Mouse (Mus musculus) WW6 (cell line): ENCODE measurements around the gene Smo.

Experiments
- DNase-seq: peaks from one replicate; pipeline ENCODE4 v3.0.0-alpha.2; 2013; ENCODE audit warnings: low read depth, low spot score

Smo gene

DNA sequence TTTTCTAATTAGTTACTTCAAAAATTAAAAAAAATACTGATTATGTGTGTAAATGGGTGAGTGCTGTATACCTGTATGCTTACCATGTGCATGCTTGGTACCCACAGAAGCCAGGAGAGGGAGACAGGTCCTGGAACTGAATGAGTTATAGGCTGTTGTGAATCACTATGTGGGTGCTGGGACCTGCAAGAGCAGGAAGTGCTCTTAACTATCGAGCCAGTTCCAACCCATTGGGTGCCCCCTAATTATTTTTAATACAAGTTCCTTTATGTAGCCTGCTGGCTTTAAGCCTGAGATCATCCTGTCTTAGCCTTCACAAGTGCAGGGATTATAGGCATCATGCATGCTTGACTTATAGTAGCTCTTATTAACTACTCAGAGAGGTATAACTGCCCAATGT, 38.9 kb downstream of the Smo start:
- no peak for DNase-seq

DNA sequence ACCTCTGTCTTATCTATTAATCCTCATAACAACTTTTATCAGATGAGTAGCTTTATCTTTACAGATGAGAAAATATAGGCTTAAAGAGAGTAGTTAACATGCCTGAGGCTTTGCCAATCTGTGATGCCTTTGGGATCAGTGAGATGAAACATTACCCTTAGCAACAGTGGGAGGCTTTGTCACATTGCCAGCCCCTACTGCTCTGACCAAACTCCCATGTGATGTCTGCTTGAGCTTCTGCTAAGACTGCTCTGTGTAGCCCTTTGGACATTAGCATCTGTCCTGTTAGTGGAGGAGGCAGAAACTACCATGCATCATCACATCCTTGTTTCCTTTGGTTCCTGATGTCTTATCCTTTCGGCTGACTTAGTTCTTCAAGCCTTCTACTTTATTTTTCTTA, 40.3 kb downstream of the Smo start:
- no peak for DNase-seq

DNA sequence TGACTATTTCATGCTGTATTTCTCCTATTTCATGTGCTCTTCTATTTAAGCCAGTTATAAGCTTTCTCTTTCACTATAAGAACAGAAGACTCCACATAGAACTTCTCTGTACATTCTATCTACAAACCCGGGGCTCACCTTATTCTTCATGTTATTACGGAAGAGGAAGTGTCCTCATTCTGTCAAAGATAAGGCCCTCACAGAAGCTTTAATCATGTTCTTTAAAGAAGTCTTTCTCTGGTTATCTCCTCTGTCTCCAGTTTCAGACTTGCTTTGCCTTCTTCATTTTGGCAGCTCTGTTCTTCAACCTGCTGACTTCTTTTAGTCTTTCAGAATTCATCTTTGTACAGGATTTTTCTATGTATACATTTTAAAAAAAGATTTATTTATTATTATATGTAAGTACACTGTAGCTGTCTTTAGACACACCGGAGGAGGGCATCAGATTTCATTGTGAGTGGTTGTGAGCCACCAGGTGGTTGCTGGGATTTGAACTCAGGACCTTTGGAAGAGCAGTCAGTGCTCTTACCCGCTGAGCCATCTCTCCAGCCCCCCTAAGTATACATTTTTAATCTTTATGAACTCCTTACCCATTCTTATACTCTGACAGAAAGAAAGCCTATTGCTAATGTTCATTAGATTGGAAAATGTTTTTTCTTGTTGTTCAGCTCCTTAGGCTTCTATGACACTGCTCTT, 41.4 kb downstream of the Smo start:
- DNase-seq: no peak

DNA sequence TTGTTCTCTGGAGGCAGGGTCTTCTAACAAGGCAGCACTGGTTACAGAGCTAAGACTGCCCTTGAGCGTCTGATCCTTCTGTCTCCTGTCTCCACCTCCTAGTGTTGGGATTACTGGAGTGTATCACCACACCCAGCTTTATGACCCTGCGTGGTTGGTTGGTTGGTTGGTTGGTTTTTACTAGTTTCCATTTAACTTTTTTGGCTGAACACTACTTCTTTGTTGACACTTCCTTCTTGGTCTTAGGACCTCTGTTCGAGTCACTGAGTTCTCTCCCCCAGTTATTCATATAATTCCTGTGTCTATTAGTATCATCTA, 41.9 kb downstream of the Smo start:
- no peak for DNase-seq

DNA sequence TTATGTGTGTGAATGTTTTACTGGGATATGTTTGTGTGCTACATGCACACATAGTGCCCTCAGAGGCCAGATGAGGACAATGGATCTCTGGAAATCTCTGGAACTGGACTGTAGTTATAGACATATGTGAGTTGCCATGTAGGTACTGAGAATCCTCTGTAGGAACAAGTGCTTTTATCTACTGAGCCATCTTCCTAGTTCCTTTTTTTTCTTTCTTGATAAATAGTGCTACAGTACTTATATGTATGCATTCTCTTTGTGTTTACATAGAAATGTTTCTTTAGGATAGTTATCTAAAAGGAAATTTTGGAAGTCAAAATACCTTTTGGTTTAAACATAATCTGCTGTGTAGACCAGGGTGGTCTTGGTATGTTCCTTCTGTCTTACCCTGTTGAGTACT, 44.8 kb downstream of the Smo start:
- DNase-seq: no peak

DNA sequence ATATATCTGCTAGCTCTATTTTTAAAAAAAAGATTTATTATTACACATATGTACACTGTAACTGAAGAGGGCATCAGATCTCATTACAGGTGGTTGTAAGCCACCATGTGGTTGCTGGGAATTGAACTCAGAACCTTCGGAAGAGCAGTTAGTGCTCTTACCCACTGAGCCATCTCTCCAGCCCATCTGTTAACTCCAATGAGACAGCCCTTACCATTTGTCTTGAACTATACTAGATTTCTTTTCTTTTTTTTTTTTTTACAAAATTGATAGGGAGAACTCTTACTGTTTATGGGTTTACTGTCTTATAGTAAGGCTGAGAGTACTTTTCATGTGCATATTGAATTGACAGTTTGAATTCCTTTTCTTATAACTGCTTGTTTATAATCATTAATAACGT, 45.3 kb downstream of the Smo start:
- no peak for DNase-seq

DNA sequence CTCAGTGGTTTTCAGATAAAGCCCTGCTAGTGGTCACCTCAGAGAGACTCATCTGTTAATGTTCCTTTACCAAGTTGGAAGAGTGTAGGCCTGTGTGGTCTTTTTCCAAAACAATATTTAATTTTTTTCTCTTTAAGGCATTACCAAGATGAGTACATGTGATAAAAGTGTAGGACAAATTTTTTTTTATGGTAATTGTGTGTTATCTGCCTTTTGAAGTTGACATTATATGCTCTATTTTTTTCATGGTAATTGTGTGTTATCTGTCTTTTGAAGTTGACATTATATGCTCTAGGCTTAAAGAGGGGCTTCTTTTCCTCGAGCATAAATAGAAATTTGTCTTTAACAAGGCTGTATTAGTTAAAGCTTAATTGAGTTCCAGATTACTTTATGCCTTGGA, 46.9 kb downstream of the Smo start:
- no peak for DNase-seq

DNA sequence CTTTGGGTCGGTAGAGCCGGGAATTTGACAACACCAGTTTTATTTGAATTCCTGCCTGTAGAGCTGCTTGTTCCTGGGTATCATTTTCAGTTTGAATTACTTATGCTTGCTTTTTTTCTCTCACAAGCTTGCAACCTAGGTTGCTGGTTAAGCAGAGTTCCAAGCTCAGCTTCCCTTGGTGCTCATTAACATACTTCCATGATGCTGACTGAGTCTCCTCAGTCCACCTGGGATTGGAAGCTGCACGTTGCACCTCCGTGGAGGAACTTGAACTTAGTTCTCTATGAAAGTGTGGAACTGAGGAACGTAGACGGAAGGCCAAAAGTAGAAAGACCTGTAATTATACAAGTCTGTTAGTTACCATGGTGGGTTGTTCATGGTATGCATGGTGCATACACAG, 48.7 kb downstream of the Smo start:
- no peak for DNase-seq

DNA sequence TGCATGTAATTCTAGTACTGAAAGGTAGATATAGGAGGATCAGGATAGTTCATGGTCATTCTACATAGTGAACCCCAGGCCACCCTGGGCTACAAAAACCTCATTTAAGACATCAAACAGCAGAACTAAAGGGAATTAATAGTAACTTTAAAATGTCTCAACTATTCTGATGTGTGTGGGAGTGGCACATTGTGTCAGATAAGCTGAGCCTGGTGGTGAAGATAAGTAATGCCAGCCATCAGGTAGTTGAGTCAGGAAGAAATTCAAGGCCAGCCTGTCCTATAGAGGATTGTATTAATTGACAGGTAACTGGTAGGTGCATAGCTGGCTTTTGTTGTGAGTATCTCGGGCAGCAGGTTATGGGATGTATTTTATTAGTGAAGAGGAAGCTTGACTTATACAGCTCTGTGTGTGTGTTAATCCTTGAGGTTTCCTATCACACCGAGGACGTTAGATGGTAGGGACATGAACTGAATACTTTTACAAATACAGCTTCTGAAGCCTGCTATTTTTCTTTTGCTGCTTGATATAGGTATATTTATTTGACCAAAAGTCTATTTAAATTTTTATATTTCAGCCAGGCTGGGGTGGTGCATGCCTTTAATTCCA, 49.2 kb downstream of the Smo start:
- DNase-seq: no peak

DNA sequence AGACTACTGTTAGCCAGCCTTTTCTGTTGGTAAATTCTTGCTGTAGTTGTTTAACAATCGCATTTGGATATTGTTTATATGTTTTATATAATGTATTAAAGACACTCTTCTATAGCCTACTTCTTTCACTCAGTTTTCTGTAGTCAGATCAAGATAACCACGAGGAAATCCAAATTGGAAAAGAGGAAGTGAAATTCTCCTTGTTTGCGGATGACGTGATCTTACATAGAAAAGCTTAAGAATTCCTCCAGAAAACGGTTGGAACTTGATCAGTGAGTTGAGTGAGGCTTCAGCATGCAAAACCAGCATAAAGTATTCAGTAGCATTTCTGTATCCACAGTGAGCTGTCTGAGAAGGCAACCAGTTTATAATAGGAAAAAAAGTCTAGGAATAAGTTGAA, 50.5 kb downstream of the Smo start:
- DNase-seq: no peak

DNA sequence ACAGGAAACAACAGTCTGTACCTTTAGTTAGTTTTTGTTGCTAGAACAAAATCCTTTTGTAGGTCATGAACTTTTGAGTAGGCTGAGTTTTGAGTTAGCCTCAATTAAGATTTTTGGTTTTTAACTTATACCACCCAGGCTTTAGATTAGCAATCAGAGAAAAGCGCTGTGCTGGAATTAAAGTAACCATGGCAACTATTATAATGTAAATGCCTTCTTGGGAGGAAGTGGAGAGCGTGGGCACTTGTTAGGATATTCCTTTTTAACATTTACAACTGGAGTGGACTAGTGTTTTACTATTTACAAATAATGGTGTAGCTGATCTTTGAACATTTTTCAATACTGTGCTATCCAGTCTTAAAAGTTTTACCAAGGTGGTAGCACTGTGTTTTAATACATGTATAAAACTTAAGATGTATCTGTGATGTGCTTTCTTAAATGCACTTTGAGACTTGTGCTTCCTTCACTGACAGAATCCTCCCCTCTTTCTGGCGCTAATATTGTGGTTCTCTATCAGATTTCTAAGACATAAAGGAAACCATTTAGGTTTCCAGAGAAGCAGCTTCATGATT, 53.6 kb downstream of the Smo start:
- DNase-seq: no peak

DNA sequence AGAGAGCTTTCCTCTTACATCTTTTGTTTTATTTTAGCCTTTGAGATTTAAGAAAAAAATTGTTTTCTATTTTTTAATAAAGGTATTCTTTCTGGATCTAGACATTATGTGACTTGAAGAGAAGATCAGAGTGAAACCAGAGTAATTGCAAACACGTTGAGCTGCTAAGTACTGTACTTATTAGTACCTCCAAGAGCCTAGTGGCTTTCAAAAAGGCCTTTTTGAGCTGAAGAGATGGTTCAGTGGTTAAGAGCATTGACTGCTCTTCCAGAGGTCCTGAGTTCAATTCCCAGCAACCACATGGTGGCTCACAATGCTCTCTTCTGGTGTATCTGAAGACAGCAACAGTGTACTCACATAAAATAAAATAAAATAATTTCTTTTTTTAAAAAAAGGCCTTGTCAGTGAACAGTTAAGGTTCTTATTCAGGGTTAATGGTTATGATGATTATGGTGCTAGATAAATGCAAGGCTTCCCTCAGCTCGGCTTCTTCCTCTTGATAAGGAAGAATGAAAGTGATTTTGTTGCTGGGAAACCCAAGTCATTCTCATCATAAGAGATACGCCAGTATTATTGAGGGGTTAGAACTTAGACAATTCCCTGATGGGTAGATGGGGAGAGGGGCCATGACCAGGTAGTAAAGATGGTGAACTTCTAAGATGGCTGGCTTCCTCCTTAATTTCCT, 54.9 kb downstream of the Smo start:
- DNase-seq: no peak

DNA sequence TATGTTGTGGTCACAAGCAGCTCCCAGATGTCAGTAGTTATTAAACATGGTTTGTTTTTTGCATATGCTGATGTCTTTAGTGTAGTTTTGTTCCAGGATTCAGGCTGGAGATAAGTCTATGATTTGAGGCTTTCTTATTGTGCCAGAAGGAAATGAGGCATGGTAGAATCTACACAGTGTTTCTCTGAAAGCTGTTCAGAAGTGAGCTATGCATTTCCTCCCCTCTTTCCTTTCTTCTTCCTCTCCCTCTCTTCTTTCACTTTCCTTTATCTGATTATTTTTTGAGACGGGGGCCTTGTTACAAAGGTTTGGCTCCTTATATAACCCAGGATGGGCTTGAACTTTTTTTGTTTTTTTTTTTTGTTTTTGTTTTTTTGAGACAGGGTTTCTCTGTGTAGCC, 58.2 kb downstream of the Smo start:
- DNase-seq: no peak

DNA sequence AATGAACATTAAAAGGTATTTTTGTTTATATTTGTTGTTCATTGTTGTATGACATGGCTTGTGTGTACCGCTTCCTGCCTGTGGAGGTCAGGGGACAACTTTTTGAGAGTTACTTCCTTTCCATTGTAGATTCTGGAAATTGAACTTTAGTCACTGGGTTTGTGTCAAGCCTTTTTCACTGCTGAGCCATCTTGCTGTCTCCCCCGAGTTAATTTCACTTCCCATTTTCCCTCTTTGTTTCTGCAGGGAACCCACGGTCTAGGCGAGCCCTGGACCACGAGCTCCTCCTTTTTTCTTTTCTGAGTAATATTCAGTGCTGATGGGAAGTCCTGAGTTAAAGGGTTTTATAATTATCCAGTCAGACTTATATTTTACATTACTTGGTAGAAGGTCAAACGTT, 59.3 kb downstream of the Smo start:
- DNase-seq: no peak

DNA sequence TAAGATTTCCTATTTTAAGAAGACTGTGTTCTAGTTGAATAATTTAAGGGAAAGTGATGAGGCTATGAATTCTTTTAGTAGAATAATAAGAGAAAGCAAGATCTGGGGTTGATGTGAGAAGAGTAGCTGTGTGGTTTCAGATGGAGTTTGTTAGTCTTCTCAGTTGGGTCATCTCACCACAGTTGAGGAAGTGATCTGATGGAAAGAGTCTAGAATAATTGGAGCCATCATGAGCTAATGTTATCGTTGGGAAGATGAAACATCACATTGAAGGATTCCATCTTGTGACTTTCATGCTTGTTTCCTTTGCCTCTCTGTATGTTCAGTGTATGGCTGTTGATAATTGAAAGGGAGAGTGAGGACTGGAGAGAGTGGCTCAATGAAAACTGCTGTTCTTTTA, 67.7 kb downstream of the Smo start:
- DNase-seq: no peak

DNA sequence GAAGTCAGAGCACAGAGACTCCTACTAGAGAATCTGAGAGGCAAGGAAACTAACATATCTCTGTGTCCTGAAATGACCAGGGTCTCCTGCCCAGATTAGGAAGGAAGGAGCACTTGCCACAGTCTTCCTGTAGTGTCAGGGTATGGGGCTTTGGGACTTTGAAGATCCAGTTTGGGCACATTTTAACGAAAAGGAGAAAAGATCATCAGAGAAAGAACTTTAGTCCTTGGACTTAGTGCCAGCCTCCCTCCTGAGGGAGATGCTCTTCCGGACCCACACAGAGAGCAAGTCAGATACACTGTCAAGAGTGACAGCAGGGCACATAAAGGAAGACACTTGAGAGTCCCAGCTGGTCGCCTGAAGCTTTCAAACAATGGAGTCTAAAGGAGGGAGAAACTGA, 68.7 kb downstream of the Smo start:
- DNase-seq: no peak

DNA sequence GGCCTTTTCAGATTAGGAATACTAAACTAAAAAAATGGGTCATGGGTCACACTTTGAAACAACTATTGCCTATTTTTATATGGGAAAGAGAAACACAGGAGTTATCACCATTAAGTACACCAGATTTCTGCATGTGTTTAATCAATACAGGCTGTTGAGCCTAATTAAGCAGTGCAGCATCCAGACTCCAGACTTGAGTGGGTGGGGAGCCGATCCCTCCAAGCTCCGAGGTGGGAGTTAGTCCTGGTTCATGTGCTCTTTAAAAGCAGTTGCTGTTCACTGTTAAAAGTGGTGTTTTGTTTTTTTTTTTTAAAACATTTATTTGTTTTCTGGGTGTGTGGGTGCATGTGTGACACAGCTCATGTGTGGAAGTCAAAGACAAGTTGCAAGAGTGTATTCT, 70.1 kb downstream of the Smo start:
- no peak for DNase-seq
